Mouse (Mus musculus) urinary bladder, postnatal 4 days (tissue): Measurements from ENCODE around the gene Cdh13.

Experiments used
- DNase-seq, 2 experiments: peaks; one replicate each; pipeline ENCODE4 v3.0.0; 2021 to 2022; ENCODE audit warnings: low spot score in 2 of 2

Cdh13 gene

GRCm38 (mm10) chr8:118565887-118566747 is 282.6 kb downstream of the Cdh13 start:
- DNase-seq: no peak

GRCm38 (mm10) chr8:118569366-118569765 is 285.8 kb downstream of the Cdh13 start:
- no peak for DNase-seq

DNA sequence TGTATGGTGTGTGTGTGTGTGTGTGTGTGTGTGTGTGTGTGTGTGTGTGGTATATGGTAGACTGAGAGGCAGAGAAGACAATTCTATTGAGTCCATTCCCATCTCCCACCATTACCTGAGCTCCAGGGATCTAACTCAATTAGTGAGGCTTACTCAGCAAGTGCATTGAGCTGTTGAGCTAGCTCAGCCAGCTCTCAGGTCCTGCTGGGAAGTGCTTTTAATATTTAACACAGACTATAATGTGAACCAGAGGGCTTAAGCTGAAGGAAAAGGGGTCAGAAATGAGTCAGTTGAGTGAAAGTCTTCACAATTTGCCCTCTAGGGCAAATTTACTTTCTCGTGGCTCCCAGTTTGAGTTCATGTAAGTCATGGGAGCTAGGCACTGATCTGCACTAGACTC is 297.7 kb downstream of the Cdh13 start:
- DNase-seq: no peak

- no peak for DNase-seq
These were observed 298.7 kb downstream of the Cdh13 start for GRCm38 (mm10) chr8:118582185-118582584.

- no peak for DNase-seq
These were observed 304.4 kb downstream of the Cdh13 start for GRCm38 (mm10) chr8:118587981-118588380.

DNA sequence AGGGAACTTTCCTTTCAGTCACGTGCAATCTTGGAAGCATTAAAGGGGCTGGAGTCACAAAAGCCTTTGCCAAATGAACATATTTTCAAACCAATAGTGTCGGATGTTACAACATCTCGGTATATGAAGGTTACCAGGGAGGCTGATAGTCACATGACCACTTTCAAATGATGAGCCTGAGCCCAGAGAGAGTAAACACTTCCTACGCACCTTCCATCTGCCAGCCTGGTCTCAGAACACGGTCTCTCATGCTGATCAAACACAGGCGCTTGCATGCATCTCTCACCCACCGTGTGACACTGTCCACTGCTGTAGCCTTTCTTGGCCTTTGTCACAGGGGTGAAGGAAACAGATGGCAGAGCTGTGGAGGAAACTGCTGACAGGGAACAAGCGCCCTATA is 313.3 kb downstream of the Cdh13 start:
- DNase-seq: no peak

GRCm38 (mm10) chr8:118601376-118601775 is 317.8 kb downstream of the Cdh13 start:
- DNase-seq: no peak

GRCm38 (mm10) chr8:118602074-118602473 is 318.5 kb downstream of the Cdh13 start:
- DNase-seq: no peak

- DNase-seq: no peak
These were observed 328.0 kb downstream of the Cdh13 start for GRCm38 (mm10) chr8:118611551-118611950.

DNA sequence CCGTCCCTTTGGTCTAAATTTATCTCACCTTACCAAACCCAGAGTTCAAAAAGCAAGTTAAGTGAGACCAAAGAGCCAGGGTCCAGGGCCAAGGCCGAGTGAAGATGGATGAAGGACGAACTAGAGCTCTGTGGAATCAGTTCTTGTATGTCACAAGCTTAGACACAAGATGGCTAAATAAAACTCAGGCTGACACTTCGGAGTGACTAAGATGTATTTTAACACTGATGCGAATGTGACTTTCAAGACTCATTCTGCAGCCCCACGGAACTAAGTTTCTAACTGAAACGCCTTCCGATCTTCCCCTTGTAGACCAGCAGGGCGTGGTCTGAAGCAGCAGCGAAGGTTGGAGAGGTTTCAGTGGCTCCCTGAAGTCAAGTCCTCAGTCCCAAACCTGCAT is 334.7 kb downstream of the Cdh13 start:
- DNase-seq: no peak

- DNase-seq: no peak
These were observed 342.9 kb downstream of the Cdh13 start for GRCm38 (mm10) chr8:118626425-118626824.

- no peak for DNase-seq
These were observed 344.2 kb downstream of the Cdh13 start for GRCm38 (mm10) chr8:118627737-118628136.

- DNase-seq: no peak
These were observed 345.2 kb downstream of the Cdh13 start for GRCm38 (mm10) chr8:118628702-118629101.

DNA sequence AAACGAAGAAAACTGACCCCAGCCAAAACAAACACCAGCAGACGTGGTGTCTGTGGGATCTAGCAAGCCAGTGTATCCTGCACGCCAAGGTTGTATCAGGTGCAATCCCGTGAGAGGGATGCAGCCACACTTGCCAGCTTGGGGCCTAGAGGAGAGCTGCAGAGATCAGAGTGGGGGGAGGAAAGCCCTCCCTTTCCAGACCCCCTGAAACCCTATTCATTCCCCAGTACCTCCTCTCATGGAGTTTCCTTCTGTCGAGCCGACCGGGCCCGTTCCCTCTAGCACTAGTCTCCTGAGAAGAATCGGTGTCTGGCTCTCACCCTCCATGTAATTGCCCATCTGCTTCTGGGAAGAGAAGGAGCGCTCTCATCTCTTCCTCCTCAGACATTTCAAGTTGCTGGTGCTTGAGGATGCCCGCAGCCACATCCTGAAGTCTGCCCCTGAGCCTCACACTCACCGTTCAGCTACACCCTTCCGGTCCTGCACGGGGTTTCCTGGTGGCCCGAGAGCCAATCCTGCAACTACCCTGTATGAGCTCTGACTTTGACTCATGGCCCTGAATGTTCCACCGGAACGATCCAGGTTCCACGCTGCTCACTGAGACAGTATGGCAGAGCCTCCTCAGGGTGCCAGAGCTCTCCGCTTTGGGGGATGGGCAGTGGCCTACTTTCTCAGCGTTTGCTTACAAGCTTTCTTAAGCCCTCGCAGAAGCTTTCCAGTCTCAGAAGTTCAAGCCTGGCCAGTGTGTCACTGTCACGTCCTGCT is 351.9 kb downstream of the Cdh13 start:
- DNase-seq: no peak

DNA sequence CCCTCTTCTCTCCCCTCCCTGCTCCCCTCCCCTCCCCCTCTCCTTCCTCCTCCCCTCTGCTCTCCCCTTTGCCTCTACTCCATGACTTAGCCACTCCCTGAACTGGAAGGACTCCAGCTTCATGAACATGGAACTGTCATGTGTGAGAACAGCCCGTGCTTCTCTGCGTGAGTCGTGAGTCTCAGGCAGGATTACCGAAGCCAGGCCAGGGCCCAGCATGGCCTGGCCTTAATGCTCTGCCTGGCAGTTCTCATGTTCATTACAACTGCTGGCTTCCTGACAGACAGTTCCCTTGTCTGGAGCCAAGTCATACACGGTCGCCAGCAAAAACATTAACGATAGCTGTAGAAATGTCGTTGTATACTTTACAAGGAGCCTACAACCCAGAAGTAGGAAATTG is 356.1 kb downstream of the Cdh13 start:
- no peak for DNase-seq

DNA sequence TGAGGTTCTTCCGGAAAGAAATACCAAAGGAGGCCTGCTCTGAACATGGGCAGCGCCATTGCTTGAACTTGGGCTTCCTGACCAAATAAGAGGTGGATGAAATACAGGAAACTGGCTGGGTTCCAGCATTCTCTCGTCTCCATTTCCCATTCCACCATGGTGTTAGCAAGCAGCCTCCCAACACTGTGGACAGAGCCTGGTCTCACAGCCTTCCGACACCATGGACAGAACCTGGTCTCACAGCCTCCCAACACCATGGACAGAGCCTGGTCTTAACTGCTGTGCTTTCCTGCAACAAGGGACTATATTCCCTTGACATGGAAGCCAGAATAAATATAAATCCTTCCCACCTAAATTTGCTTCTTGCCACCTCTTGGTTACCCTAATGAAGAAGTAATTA is 358.3 kb downstream of the Cdh13 start:
- DNase-seq: no peak

- no peak for DNase-seq
These were observed 365.4 kb downstream of the Cdh13 start for GRCm38 (mm10) chr8:118648801-118649537.

- no peak for DNase-seq
These were observed 366.4 kb downstream of the Cdh13 start for GRCm38 (mm10) chr8:118649981-118650380.

- DNase-seq: no peak
These were observed 378.7 kb downstream of the Cdh13 start for GRCm38 (mm10) chr8:118662001-118662829.

DNA sequence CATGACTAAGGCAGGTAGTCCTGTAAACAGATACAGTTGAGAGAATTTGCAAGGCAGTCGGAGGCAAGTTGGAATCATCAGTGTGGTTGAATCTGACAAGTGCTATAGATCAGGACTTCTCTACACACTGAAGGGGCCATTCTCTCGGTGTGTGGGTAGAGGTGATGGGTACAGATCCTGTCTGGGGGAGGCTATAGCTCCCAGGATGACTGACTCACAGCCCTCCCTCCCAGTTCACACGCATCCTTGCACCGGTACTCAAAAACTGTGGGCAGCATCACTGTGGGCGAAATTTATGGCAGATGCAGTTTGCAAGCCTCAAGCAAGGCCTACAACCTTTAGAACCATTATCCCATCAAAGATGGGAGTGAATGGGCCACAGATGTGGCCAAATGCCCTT is 381.5 kb downstream of the Cdh13 start:
- no peak for DNase-seq

DNA sequence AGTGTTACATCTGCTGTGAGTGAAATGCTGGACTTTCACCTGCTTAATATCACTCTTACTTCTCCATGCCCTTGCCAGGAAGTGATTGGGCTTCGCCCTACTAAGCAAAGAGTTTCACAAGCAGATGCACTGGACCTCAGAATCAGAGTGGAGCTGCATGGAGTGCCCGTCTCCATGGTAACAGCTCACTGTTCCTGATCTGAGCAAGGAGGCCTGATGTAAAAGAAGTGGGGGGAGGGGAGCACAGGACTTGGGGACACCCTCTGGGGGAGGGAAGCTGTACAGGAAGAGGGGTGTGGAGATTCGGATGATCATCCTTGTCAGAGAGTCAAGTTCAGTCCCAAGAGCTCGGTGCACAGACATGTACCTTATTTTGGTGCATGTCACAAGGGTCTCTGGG is 384.2 kb downstream of the Cdh13 start:
- no peak for DNase-seq
